In genomic region chr9:31131205-31131968, GRCm38 (mm10) we compare ENCODE assay signal across 7 mouse cellular contexts. TPM values are rescaled to one million over a fixed set of nuclear protein-coding genes. Genes with fewer than 3 reads are reported as not detected.
DNase-seq lines count a peak whose midpoint lies in the region; ATAC-seq and TF ChIP-seq lines count a peak whose summit lies in the region.

Gene St14, minus strand, starts transcription at chr9:31131853.

- H3K27ac ChIP-seq in MEL (ENCODE audit: control insufficient read depth, low read depth, low read length), result no peak within 1 kb of the TSS
- H3K27ac ChIP-seq in stomach, embryonic 14.5 days (ENCODE audit: low read length), result peak within 1 kb of the TSS; percentile 10; the same call in 1 of the 2 replicates

- H3K4me2 ChIP-seq in stomach, embryonic 14.5 days (replicated peaks; ENCODE audit: low read depth, low read length), result peak within 1 kb of the TSS; percentile 78

- no peak for TF ChIP-seq CTCF in MEL (IDR thresholded peaks at IDR 0.05 in 2 of 3, conservative IDR thresholded peaks at IDR 0.05 in 1 of 3; ENCODE audit: control insufficient read depth in 1 of 3, insufficient read depth in 1 of 3, low read depth in 2 of 3, low read length in 3 of 3, poor library complexity in 1 of 3, severe bottlenecking in 1 of 3)

- peak; percentile 72 for DNase-seq in CD4-positive, CD25-positive, alpha-beta regulatory T cell, adult 2 months (ENCODE audit: low read depth, low spot score)
- DNase-seq in MEL (ENCODE audit: low read depth, low spot score), result no peak
- no peak for DNase-seq in gonadal fat pad, adult 2 months (ENCODE audit: low read depth)
- DNase-seq in kidney, postnatal 25 days, result peak; percentile 84 to 91
- DNase-seq in MN1 (ENCODE audit: low spot score), result no peak

- H3K36me3 ChIP-seq in MEL (ENCODE audit: control insufficient read depth in 1 of 2, insufficient read depth in 2 of 2, low read length in 2 of 2), result no peaks in the 10 kb centered on the region; a peak in 1 of 4 replicates
- no peaks in the 10 kb centered on the region for H3K36me3 ChIP-seq in stomach, embryonic 14.5 days (ENCODE audit: control insufficient read depth, insufficient read depth, low read length)

- TF ChIP-seq RAD21 in MEL (IDR thresholded peaks at IDR 0.05; ENCODE audit: low read depth, low read length), result no peak

- 0 out of 4 replicates have a peak, but pooled peaks of 1 of the 2 experiments have one; percentile 11 for TF ChIP-seq POLR2A in MEL (IDR thresholded peaks at IDR 0.05; ENCODE audit: control insufficient read depth in 1 of 2, insufficient read depth in 1 of 2, low read depth in 1 of 2, low read length in 2 of 2, poor library complexity in 1 of 2)

- H3K4me3 ChIP-seq in MEL (ENCODE audit: control insufficient read depth in 1 of 2, insufficient read depth in 1 of 2, low read depth in 2 of 2, low read length in 2 of 2), result peak within 1 kb of the TSS; percentile 65 to 67
- H3K4me3 ChIP-seq in stomach, embryonic 14.5 days (ENCODE audit: low read depth, low read length), result peak within 1 kb of the TSS; percentile 54

- H3K9ac ChIP-seq in MEL (ENCODE audit: control insufficient read depth, low read depth, low read length, poor library complexity, severe bottlenecking), result peak within 1 kb of the TSS; percentile 67
- H3K9ac ChIP-seq in stomach, embryonic 14.5 days (replicated peaks; ENCODE audit: low read depth, low read length), result peak within 1 kb of the TSS; percentile 60; the same call in 1 of the 2 replicates

- TF ChIP-seq EP300 in MEL (IDR thresholded peaks at IDR 0.05; ENCODE audit: low read depth in 1 of 2, low read length in 2 of 2), result no peak

- WGBS in stomach, embryonic 14.5 days, result under 1% methylated on average over 71 of the region's 74 CpGs

- H3K9me3 ChIP-seq in MEL (replicated peaks; ENCODE audit: insufficient read depth, low read length), result no peaks in the 10 kb centered on the region
- H3K9me3 ChIP-seq in stomach, embryonic 14.5 days (ENCODE audit: control insufficient read depth, low read depth, low read length), result no peaks in the 10 kb centered on the region

- no peaks in the 10 kb centered on the region; the same call in 1 of the 2 replicates for H3K79me2 ChIP-seq in MEL (ENCODE audit: control insufficient read depth, insufficient read depth, low read length, poor library complexity)

- H3K4me1 ChIP-seq in MEL (ENCODE audit: control insufficient read depth in 1 of 2, insufficient read depth in 2 of 2, low read length in 2 of 2), result peaks cover 0 to 13% of the 10 kb centered on the region in 2 experiments; a peak in 2 of 4 replicates
- H3K4me1 ChIP-seq in stomach, embryonic 14.5 days (ENCODE audit: control insufficient read depth, insufficient read depth, low read length), result peaks cover 5% of the 10 kb centered on the region; the same call in 1 of the 2 replicates

- peak; percentile 32 for ATAC-seq in megakaryocyte, adult 5-6 weeks (ENCODE audit: poor library complexity, severe bottlenecking)
- peak; percentile 91 for ATAC-seq in stomach, embryonic 14.5 days (ENCODE audit: insufficient number of reproducible peaks, insufficient read depth, low FRiP score, low read depth)

- peaks cover 0 to 2% of the 10 kb centered on the region in 2 experiments; a peak in 2 of 4 replicates for H3K27me3 ChIP-seq in MEL (ENCODE audit: control insufficient read depth in 1 of 2, insufficient read depth in 2 of 2, low read length in 2 of 2)
- H3K27me3 ChIP-seq in stomach, embryonic 14.5 days (ENCODE audit: control insufficient read depth, insufficient read depth, low read length), result peaks cover 7% of the 10 kb centered on the region

TF ChIP-seq in MEL, 35 proteins besides CTCF, POLR2A, EP300 and RAD21:
- TF ChIP-seq MEF2A (IDR thresholded peaks at IDR 0.05; ENCODE audit: extremely low read depth, insufficient replicate concordance, low read depth, low read length, poor library complexity, severe bottlenecking), result no peak
- TF ChIP-seq E2F4 (IDR thresholded peaks at IDR 0.05; ENCODE audit: borderline replicate concordance, low read depth, low read length), result no peak
- no peak for TF ChIP-seq ELF1 (IDR thresholded peaks at IDR 0.05; ENCODE audit: low read depth, low read length)
- no peak for TF ChIP-seq MXI1 (IDR thresholded peaks at IDR 0.05; ENCODE audit: low read depth, low read length)
- no peak for TF ChIP-seq ZMIZ1 (IDR thresholded peaks at IDR 0.05; ENCODE audit: low read depth, low read length)
- TF ChIP-seq JUND (IDR thresholded peaks at IDR 0.05; ENCODE audit: low read depth, low read length), result no peak

RNA-seq across cellular contexts. Expression of gene St14, which starts in this region (rescaled TPM):
- total RNA-seq in MEL (2012; rRNA removed), result 0.08 and 0.10 TPM in 2 replicates
- under 1 TPM in 1 of 2 experiments, not detected in 1; 0.19 TPM for polyA plus RNA-seq in MEL (2012; ENCODE audit: insufficient read depth in 1 of 2, insufficient read length in 2 of 2, low read depth in 1 of 2, low replicate concordance in 2 of 2, missing spikeins in 1 of 2)
- polyA plus RNA-seq in gonadal fat pad, adult 2 months (2012; rRNA removed), result 88.9 and 116 TPM in 2 replicates
- total RNA-seq in megakaryocyte, adult 5-6 weeks (2015), result 1.4 and 4.3 TPM in 2 replicates
- total RNA-seq in megakaryocyte, adult 5-6 weeks (2017), result 3.9 and 5.6 TPM in 2 replicates
- polyA plus RNA-seq in stomach, embryonic 14.5 days (2014; fragmentation: Nextera tagmentation; extraction: Ambion mirVana), result 46.9 and 50.0 TPM in 2 replicates

Comparison
In these comparisons a context has a peak if more than half of its experiments do, and no peak if none do; other contexts are left out.
1. RNA of gene St14 (polyA plus RNA-seq): 88.9 to 116 TPM in gonadal fat pad, adult 2 months and 46.9 to 50.0 TPM in stomach, embryonic 14.5 days; 0.19 TPM in MEL; every median in the first group is over 10 times any median in the second.
2. DNase-seq: peak in CD4-positive, CD25-positive, alpha-beta regulatory T cell, adult 2 months (single experiment) and kidney, postnatal 25 days (2 of 2); none in MEL (single experiment), gonadal fat pad, adult 2 months (single experiment) and MN1 (single experiment).